Mouse (Mus musculus) liver, embryonic 13.5 days (tissue): ENCODE data around the gene Fan1. TPM values are rescaled to one million over a fixed set of nuclear protein-coding genes. Genes with fewer than 3 reads are reported as not detected.
A peak's percentile ranks its signal among the peaks of the same experiment; 100 is the strongest.

ENCODE experiments used
- ATAC-seq: fragments of 200-750 bp; cut with Nextera tagmentation; 2 replicates; pipeline ENCODE4 v1.8.0; 2017; ENCODE audit warnings: low read depth, mild to moderate bottlenecking, moderate number of reproducible peaks, moderate library complexity
- DNase-seq: peaks from one replicate; pipeline ENCODE4 v3.0.0; 2022
- H3K27ac ChIP-seq: fragments of 300-500 bp; sonication (generic); 2 replicates; pipeline ENCODE4 v1.5.1; 2015; ENCODE audit warnings: moderate library complexity, mild to moderate bottlenecking, inconsistent platforms
- H3K27me3 ChIP-seq: fragments of 300-500 bp; sonication (generic); 2 replicates; pipeline ENCODE4 v1.6.1; 2015; ENCODE audit warnings: mild to moderate bottlenecking, inconsistent platforms
- H3K36me3 ChIP-seq: fragments of 300-500 bp; sonication (generic); 2 replicates; pipeline ENCODE4 v1.6.1; 2015; ENCODE audit warnings: mild to moderate bottlenecking, inconsistent platforms
- H3K4me1 ChIP-seq: fragments of 300-500 bp; sonication (generic); replicated peaks from 2 replicates; pipeline ENCODE4 v1.6.1; 2015; ENCODE audit warnings: inconsistent platforms
- H3K4me2 ChIP-seq: fragments of 300-500 bp; sonication (generic); 2 replicates; pipeline ENCODE4 v1.6.1; 2015; ENCODE audit warnings: inconsistent platforms, mild to moderate bottlenecking, moderate library complexity
- H3K4me3 ChIP-seq: fragments of 300-500 bp; sonication (generic); replicated peaks from 2 replicates; pipeline ENCODE4 v1.5.1; 2015; ENCODE audit warnings: mild to moderate bottlenecking, inconsistent platforms
- H3K9ac ChIP-seq: fragments of 300-500 bp; sonication (generic); 2 replicates; pipeline ENCODE4 v1.6.1; 2015; ENCODE audit warnings: mild to moderate bottlenecking, inconsistent platforms
- H3K9me3 ChIP-seq: fragments of 300-500 bp; sonication (generic); replicated peaks from 2 replicates; pipeline ENCODE4 v1.6.1; 2016; ENCODE audit warnings: inconsistent platforms
- WGBS: fragments of 180-500 bp; shearing (Covaris S2); methylation state at CpG from one replicate; pipeline ENCODE4 v1.1.7; 2015; ENCODE audit not compliant: insufficient replicate concordance; 5-methylcytosine and 5-hydroxymethylcytosine counted together
- polyA plus RNA-seq: library from polyadenylated mRNA; unstranded; fragments of >200 nt; fragmentation: Nextera tagmentation; extraction: Ambion mirVana; gene quantifications from 2 replicates; pipeline ENCODE4 v1.2.1, GENCODE M21; 2015

The Fan1 gene
- polyA plus RNA-seq, 1 experiment from 2014 or later = 1.5 TPM

DNA sequence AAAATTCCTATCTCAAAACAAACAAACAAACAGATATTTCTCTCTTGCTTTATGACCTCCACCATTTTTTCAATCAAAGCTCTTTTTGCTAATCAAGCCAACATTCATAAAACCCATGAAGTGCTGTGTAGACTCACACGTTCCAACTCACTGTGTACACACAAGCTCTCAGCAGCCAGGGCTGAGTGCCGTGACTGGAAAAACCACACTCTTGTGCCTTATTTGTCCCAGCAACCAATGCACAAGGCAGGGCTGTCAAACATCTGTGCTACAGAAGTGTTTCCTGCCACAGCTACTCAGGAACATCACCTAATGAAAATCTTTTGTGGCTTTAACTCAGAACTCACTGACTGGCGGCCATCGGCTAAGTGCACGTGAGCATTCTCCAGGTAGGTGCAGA is 8.0 kb downstream of the Fan1 start:
- Histone ChIP-seq H3K4me2 (no peak overlapping the region), H3K4me3 (no peak overlapping the region), H3K36me3 (peaks cover 59% of the 10 kb centered on the region), H3K9me3 (no peaks in the 10 kb centered on the region), H3K4me1 (no peaks in the 10 kb centered on the region), H3K9ac (no peak overlapping the region), H3K27me3 (no peaks in the 10 kb centered on the region), H3K27ac (no peak overlapping the region)
- DNase-seq = no peak
- ATAC-seq = no peak
- WGBS = 79% methylated on average over 5 of the region's 5 CpGs

DNA sequence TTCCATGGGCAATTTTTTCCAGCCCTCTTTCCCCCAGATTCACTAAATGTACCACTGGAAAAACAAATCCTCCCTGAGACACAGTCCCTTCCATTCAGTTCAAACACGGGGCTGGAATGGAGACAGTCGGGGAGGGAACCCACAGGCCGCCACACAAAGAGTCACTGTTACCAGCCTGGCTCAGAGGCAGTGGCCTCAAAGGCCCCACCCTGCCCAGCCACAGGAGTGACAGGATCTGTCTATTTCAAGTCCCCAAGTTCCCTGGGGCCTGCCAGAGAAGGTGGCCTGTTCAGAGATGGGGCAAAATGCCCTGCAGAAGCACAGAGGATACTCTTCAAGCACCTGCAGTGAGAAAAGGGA is 13.3 kb downstream of the Fan1 start:
- Histone ChIP-seq H3K4me1 (0 out of 2 replicates have a peak, but pooled peaks cover 4% of the 10 kb centered on the region), H3K4me2 (no peak overlapping the region), H3K36me3 (peaks cover 65% of the 10 kb centered on the region), H3K9ac (no peak overlapping the region), H3K4me3 (no peak overlapping the region), H3K27ac (no peak overlapping the region), H3K27me3 (no peaks in the 10 kb centered on the region), H3K9me3 (no peaks in the 10 kb centered on the region)
- no peak; the same call in 1 of the 2 replicates for ATAC-seq
- WGBS = 53% methylated on average over 3 of the region's 3 CpGs
- no peak for DNase-seq

DNA sequence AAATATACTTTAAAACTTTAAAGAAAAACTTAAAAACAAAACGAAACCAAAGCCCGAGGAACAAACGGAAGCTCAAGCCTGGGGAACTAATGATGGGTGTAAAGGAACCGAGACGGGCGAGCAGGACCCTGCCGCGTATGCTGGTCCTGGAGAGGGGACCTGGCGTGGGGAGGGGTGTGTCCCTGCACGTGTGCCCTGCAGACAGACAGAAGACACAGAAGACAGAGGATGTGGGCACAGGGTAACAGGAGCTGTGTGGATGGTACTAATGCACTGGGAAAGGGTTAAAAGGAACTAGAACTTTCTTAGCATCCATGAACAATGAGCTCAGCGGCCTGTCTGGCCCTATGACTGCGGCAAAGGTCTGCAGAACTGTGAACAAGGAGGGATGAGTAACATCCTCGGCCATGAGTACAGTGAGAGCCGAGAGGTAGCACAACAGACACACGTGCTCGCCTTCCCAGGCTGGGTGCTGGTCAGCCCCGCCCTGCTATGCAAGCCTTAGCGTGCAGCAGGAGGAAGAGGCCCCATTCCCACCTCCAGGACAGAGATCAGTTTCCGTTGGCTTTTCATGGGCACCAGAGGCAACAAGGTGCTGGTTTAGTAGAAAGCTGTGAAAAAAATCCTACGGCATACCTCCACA is 13.8 kb downstream of the Fan1 start:
- Histone ChIP-seq H3K9me3 (no peaks in the 10 kb centered on the region), H3K27ac (no peak overlapping the region), H3K4me1 (0 out of 2 replicates have a peak, but pooled peaks cover 4% of the 10 kb centered on the region), H3K9ac (no peak overlapping the region), H3K4me3 (no peak overlapping the region), H3K27me3 (no peaks in the 10 kb centered on the region), H3K36me3 (peaks cover 65% of the 10 kb centered on the region), H3K4me2 (no peak overlapping the region)
- WGBS = 75% methylated on average over 20 of the region's 20 CpGs
- DNase-seq = no peak
- 0 out of 2 replicates have a peak, but pooled peaks have one; percentile 39 for ATAC-seq

DNA sequence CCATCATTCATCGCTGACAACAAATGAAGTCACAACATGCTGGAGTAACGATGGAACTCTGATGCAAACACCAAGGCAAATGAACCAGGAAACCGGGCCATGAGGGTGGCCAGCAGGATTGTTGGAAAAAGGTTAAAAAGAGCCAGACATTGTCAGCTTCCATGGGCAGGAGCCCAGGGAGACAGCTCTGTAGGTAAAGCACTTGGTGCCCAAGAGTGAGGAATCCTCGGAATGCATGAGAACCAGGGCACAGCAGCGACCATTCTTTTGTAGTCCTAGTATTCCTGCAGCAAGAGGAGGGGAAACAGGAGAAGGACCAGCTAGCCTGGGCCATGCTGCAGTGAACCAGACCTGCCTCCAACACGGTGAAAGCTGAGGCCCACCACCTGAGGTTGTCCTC is 15.2 kb downstream of the Fan1 start:
- DNase-seq = no peak
- Histone ChIP-seq H3K9ac (no peak overlapping the region), H3K9me3 (no peaks in the 10 kb centered on the region), H3K27ac (no peak overlapping the region), H3K36me3 (peaks cover 54% of the 10 kb centered on the region), H3K4me1 (0 out of 2 replicates have a peak, but pooled peaks cover 4% of the 10 kb centered on the region), H3K4me2 (no peak overlapping the region), H3K27me3 (no peaks in the 10 kb centered on the region), H3K4me3 (no peak overlapping the region)
- WGBS = 80% methylated on average over 6 of the region's 6 CpGs
- ATAC-seq = no peak

DNA sequence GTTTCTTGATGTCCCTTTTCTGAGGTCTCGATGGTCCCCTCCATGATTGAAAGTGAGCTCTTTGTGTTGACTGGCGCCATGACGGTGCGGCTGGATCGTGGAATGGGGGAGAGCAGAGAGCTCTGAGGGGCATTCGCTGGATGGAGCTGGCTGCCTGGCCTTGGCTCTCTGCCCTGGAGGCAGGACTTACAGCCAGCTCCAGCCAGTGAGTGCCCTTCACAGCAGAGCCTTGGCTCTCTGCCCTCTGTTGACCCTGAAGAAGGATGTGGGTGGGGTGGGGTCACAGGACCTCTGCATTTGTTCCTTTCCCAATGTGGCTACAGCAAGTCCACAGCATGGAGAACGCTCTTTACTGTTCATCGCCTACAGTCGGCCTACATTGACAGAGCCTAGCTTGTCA is 16.5 kb downstream of the Fan1 start:
- DNase-seq (no peak), ATAC-seq (peak; percentile 29; the same call in 1 of the 2 replicates)
- Histone ChIP-seq H3K9me3 (no peaks in the 10 kb centered on the region), H3K4me1 (0 out of 2 replicates have a peak, but pooled peaks cover 4% of the 10 kb centered on the region), H3K27ac (no peak overlapping the region), H3K9ac (no peak overlapping the region), H3K4me3 (no peak overlapping the region), H3K27me3 (no peaks in the 10 kb centered on the region), H3K4me2 (no peak overlapping the region), H3K36me3 (peaks cover 52% of the 10 kb centered on the region)
- WGBS = 80% methylated on average over 9 of the region's 9 CpGs

DNA sequence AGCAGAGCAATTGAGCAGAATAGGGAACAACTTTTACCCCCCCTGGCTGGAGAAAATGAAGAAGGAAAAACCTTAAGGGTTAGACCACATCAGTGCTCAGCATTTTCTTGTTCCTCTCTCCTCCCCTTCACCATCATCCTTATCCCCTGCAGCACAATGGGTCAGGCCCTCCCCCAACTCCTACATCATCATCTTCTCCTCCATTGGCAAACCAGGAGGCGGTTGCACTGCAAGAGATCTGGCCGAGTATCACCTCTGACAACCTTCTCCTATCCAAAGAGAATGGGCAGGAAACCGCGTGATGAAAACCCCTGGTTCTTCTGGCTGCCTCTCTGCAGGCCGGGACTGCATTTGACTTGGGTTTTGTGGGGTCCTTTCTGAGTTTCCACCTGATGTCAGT is 17.2 kb downstream of the Fan1 start:
- Histone ChIP-seq H3K9ac (no peak overlapping the region), H3K27ac (no peak overlapping the region), H3K9me3 (no peaks in the 10 kb centered on the region), H3K4me3 (no peak overlapping the region), H3K27me3 (no peaks in the 10 kb centered on the region), H3K4me2 (no peak overlapping the region), H3K36me3 (peaks cover 44% of the 10 kb centered on the region), H3K4me1 (0 out of 2 replicates have a peak, but pooled peaks cover 4% of the 10 kb centered on the region)
- ATAC-seq (no peak), DNase-seq (no peak)
- WGBS = 75% methylated on average over 5 of the region's 5 CpGs

DNA sequence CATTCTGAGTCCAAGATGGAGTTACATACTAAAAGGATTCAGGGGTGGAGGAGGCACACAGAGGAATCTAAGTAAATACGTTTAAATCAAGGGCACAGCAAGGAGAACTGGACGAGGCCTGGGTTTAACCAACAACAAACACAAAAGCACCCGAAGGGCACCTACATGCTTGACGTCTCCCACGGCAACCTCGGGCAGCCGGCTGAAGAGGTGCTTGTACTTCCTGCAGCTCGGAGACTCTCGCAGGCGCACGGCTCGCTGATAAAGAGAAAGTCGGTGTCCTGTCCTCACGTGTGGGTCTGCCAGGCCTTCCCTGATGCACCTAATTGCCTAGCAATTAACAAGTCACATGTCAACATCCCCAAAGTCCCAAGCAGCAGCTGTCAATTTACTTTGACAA is 19.7 kb downstream of the Fan1 start:
- peaks cover 35% of the 10 kb centered on the region for H3K36me3 ChIP-seq
- DNase-seq = no peak

DNA sequence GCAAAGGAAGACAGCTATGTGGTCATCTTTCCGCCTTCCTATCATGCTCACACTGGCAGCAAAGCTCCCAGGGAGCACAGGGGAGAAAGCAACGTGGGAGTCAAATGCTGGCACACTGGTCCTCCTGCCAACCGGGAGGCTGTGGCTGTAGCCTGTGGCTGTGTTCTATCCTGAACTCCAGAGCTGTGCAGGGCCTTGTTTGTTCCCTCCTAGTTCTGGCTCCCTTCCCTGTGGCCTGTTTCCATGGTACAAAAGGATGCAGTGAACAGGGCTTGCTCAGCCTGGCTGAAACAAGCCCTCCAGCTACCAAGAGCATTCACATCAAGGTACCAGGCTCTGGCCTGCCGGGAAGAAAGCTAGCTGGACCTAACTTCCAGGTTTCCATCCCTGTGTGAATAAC is 22.8 kb downstream of the Fan1 start:
- no peak overlapping the region for H3K4me2 ChIP-seq
- H3K27ac ChIP-seq = no peak overlapping the region
- no peak for DNase-seq
- no peaks in the 10 kb centered on the region for H3K9me3 ChIP-seq
- H3K4me3 ChIP-seq = no peak overlapping the region
- no peak for ATAC-seq
- H3K36me3 ChIP-seq = peaks cover 29% of the 10 kb centered on the region
- no peaks in the 10 kb centered on the region for H3K27me3 ChIP-seq
- WGBS = 73% methylated on average over 4 of the region's 4 CpGs
- H3K9ac ChIP-seq = no peak overlapping the region
- no peaks in the 10 kb centered on the region for H3K4me1 ChIP-seq

More for the DNA sequence above, 19.7 kb downstream of the Fan1 start:
- no peaks in the 10 kb centered on the region for H3K27me3 ChIP-seq
- 75% methylated on average over 14 of the region's 14 CpGs for WGBS
- no peak overlapping the region for H3K4me2 ChIP-seq
- H3K4me3 ChIP-seq = no peak overlapping the region
- H3K27ac ChIP-seq = no peak overlapping the region
- no peaks in the 10 kb centered on the region for H3K4me1 ChIP-seq
- no peaks in the 10 kb centered on the region for H3K9me3 ChIP-seq
- no peak overlapping the region for H3K9ac ChIP-seq
- no peak for ATAC-seq

DNA sequence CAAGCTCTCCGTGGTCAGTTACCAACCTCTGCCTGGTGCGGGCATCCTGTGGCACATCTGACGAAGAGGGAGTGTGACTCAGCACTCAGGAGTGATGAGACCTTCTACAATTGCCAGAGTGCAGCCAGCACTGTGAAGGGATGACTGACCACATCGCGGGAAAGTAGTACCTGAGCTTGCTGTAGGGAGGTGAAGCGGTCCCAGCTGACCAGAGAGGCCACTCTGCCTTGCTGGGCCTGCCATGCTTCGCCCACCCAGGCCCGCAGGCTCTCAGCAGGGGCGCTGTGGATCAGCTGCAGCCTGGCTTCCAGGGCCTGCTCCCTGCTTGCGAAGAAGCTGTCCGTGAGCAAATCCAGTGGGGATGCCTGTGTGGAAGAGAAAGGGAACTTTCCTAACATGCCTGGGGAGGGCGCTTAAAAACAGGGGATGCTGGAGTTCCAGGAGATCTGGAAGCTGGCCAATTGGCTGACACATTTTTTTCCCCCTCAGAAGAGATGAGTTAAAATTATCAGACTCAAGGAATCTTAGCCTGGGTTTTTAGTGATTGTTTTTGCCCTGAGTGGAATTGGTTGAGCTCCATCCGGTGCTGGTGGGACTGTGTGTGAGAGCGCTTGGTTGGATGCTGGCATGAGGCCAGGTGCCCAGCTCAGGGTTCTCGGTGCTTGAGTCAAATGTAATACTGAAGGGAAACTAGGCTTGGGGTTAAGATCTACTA is 24.6 kb downstream of the Fan1 start:
- ATAC-seq (no peak), DNase-seq (no peak)
- Histone ChIP-seq H3K4me2 (no peak overlapping the region), H3K9ac (no peak overlapping the region), H3K4me3 (no peak overlapping the region), H3K9me3 (no peaks in the 10 kb centered on the region), H3K27ac (no peak overlapping the region), H3K4me1 (no peaks in the 10 kb centered on the region), H3K27me3 (no peaks in the 10 kb centered on the region), H3K36me3 (peaks cover 29% of the 10 kb centered on the region)
- 81% methylated on average over 15 of the region's 15 CpGs for WGBS

DNA sequence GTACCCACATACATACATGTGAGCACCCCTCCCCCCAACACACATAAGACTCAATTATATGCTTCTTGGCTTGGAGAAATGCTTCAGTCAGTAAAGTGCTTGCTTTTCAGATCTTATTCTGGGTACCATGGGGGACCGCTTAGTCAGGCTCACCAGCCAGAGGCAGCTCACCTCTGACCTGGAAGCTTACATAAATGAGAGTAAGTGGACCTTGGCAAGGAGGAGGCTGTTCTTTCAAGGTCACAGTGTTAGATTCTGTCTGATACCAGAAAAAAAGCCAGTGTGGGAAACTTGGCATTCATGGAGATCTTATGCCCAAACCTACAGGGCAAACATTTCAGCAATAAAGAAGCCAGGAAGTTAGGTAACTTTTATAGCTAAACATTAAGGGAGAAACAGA is 26.1 kb downstream of the Fan1 start:
- H3K4me2 ChIP-seq = no peak overlapping the region
- no peak for DNase-seq
- H3K27me3 ChIP-seq = no peaks in the 10 kb centered on the region
- no peak overlapping the region for H3K9ac ChIP-seq
- WGBS = 81% methylated on average over 1 of the region's 1 CpGs
- H3K27ac ChIP-seq = no peak overlapping the region
- H3K4me3 ChIP-seq = no peak overlapping the region
- no peaks in the 10 kb centered on the region for H3K9me3 ChIP-seq
- ATAC-seq = no peak
- H3K4me1 ChIP-seq = no peaks in the 10 kb centered on the region
- H3K36me3 ChIP-seq = peaks cover 22% of the 10 kb centered on the region

DNA sequence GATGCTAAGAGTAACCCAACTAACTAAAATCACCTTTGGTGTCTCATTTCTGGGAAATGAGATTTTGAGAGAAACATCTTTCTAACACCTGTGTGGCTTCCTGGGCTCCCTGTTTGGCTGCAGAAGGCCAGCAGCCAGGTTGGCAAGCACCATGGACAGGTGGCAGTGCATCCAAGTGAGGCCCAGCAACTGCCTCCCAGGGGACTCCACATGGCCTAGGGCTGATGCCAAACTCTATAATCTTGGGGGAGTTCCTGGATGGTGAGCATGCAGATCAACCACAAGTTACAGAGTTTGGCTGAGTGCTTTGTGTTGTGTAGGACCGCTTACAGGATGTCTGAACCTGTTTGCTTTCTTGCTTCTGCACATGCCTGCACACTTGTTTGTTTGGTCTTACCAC is 41.2 kb downstream of the Fan1 start:
- no peak overlapping the region for H3K9ac ChIP-seq
- ATAC-seq (no peak), DNase-seq (no peak)
- H3K4me2 ChIP-seq = no peak overlapping the region
- H3K36me3 ChIP-seq = peaks cover 7% of the 10 kb centered on the region
- WGBS = 81% methylated on average over 1 of the region's 1 CpGs
- no peaks in the 10 kb centered on the region for H3K27me3 ChIP-seq
- no peak overlapping the region for H3K4me3 ChIP-seq
- H3K4me1 ChIP-seq = no peaks in the 10 kb centered on the region
- H3K27ac ChIP-seq = no peak overlapping the region
- no peaks in the 10 kb centered on the region for H3K9me3 ChIP-seq

DNA sequence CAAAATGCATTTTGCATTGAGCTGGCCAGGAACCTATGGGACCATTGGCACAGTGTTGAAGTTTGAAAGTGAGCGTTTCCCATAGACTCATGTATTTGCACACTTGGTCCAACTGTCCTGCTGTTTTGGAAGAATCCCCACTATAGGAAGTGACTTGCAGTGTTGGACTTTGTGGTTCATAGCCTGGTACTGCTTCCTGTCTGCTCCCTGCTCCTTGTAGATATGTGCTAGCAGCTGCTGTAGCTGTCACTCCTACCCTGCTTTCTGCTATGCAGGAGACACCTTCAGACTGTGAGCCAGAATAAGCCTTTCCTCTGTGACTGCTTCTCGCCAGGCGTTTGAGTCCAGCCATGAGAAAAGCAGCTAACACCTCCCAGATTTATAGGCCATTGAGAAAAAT is 42.6 kb downstream of the Fan1 start:
- Histone ChIP-seq H3K4me1 (no peaks in the 10 kb centered on the region), H3K4me3 (no peak overlapping the region), H3K4me2 (no peak overlapping the region), H3K9me3 (no peaks in the 10 kb centered on the region), H3K27me3 (no peaks in the 10 kb centered on the region), H3K27ac (no peak overlapping the region), H3K36me3 (peaks cover 2% of the 10 kb centered on the region; the same call in 1 of the 2 replicates), H3K9ac (no peak overlapping the region)
- WGBS = 55% methylated on average over 3 of the region's 3 CpGs
- ATAC-seq = no peak
- no peak for DNase-seq
